Mouse (Mus musculus) ES-E14 (cell line): Measurements from ENCODE around the gene Zbtb45. TPM values are rescaled to one million over a fixed set of nuclear protein-coding genes. Genes with fewer than 3 reads are reported as not detected.
A peak's percentile ranks its signal among the peaks of the same experiment; 100 is the strongest.

ENCODE experiments used
- DNase-seq: peaks from one replicate; pipeline ENCODE4 v3.0.0-alpha.2; 2013; ENCODE audit warnings: low read depth, low spot score
- H3K27ac ChIP-seq: 2 replicates; pipeline ENCODE4 v1.5.1; 2012; ENCODE audit warnings: low read depth, mild to moderate bottlenecking, low read length, moderate library complexity, mixed read lengths; ENCODE audit not compliant: poor library complexity, insufficient read depth, severe bottlenecking
- H3K36me3 ChIP-seq: 2 replicates; pipeline ENCODE4 v1.6.1; 2012; ENCODE audit warnings: mild to moderate bottlenecking, low read length, moderate library complexity, mixed read lengths; ENCODE audit not compliant: control insufficient read depth, poor library complexity, insufficient read depth, severe bottlenecking
- H3K4me1 ChIP-seq, 2 experiments: fragments of 150-350 bp in 1 of 2; sonication (generic) in 1 of 2; 2 replicates each; pipeline ENCODE4 v1.6.1; 2012; ENCODE audit warnings: low read length in 2 of 2, mild to moderate bottlenecking in 1 of 2, mixed read lengths in 1 of 2; ENCODE audit not compliant: control insufficient read depth in 2 of 2, insufficient read depth in 2 of 2, poor library complexity in 1 of 2
- H3K4me3 ChIP-seq, 2 experiments: fragments of 150-350 bp in 1 of 2; sonication (generic) in 1 of 2; 2 replicates each; pipeline ENCODE4 v1.5.1; 2012; ENCODE audit warnings: low read length in 2 of 2, low read depth in 1 of 2, mild to moderate bottlenecking in 1 of 2, mixed read lengths in 1 of 2; ENCODE audit not compliant: insufficient read depth in 1 of 2, poor library complexity in 1 of 2, severe bottlenecking in 1 of 2
- H3K9ac ChIP-seq: 2 replicates; pipeline ENCODE4 v1.6.1; 2012; ENCODE audit warnings: low read depth, mild to moderate bottlenecking, low read length, mixed read lengths; ENCODE audit not compliant: poor library complexity, insufficient read depth, severe bottlenecking
- H3K9me3 ChIP-seq: fragments of 150-350 bp; sonication (generic); 2 replicates; pipeline ENCODE4 v1.6.1; 2012; ENCODE audit warnings: low read depth, mild to moderate bottlenecking, low read length; ENCODE audit not compliant: control insufficient read depth, insufficient read depth
- CHD2 ChIP-seq: IDR thresholded peaks from 2 replicates; pipeline ENCODE4 v1.6.1; 2014; ENCODE audit warnings: mild to moderate bottlenecking, low read depth, low read length, inconsistent platforms
- HCFC1 ChIP-seq: IDR thresholded peaks from 2 replicates; pipeline ENCODE4 v1.6.1; 2012; ENCODE audit warnings: low read length, inconsistent platforms, borderline replicate concordance; ENCODE audit not compliant: insufficient read depth
- MAFK ChIP-seq: IDR thresholded peaks from 2 replicates; pipeline ENCODE4 v1.6.1; 2014; ENCODE audit warnings: mild to moderate bottlenecking, low read depth, low read length, inconsistent platforms; ENCODE audit not compliant: insufficient read depth
- ZC3H11A ChIP-seq: IDR thresholded peaks from 2 replicates; pipeline ENCODE4 v1.6.1; 2012; ENCODE audit warnings: low read depth, mild to moderate bottlenecking, inconsistent platforms, low read length, borderline replicate concordance
- ZNF384 ChIP-seq: IDR thresholded peaks from 2 replicates; pipeline ENCODE4 v1.6.1; 2012; ENCODE audit warnings: low read depth, low read length, inconsistent platforms
- in situ Hi-C, 2 experiments: fragments of 600-800 bp; cut with MboI; formaldehyde crosslinking; loops; one replicate each; pipeline ENCODE4 v1.15.1; 2025; ENCODE audit warnings: low sequenced_read_pairs in 2 of 2, inconsistent platforms in 1 of 2; ENCODE audit not compliant: unreplicated experiment in 2 of 2
- total RNA-seq: library from RNA; depleted of rRNA; stranded (reverse); fragments of 300-350 nt; gene quantifications from 2 replicates; pipeline ENCODE4 v1.2.3, GENCODE M21; 2012

The Zbtb45 gene
- total RNA-seq, 1 experiment, result 26.7 TPM

- DNase-seq, result no peak
- in situ Hi-C loops, result no loop called here
- no peak overlapping the region for H3K27ac ChIP-seq
- no peak for TF ChIP-seq MAFK
- TF ChIP-seq HCFC1, result no peak
- TF ChIP-seq ZNF384, result no peak
- TF ChIP-seq ZC3H11A, result no peak
- no peak for TF ChIP-seq CHD2
- H3K4me3 ChIP-seq, result no peak overlapping the region
- no peaks in the 10 kb centered on the region for H3K9me3 ChIP-seq
- no peak overlapping the region for H3K9ac ChIP-seq
- H3K36me3 ChIP-seq, result peaks cover 60% of the 10 kb centered on the region
- H3K4me1 ChIP-seq, result peaks cover 0 to 15% of the 10 kb centered on the region in 2 experiments; a peak in 2 of 4 replicates
These were observed 22.7 kb upstream of the Zbtb45 start for GRCm38 (mm10) chr7:13032541-13032940.

- TF ChIP-seq ZC3H11A (no peak), ZNF384 (no peak), CHD2 (no peak; the same call in 1 of the 2 replicates)
- in situ Hi-C loops, result no loop called here
- H3K27ac ChIP-seq, result no peak overlapping the region
- H3K36me3 ChIP-seq, result peaks cover 66% of the 10 kb centered on the region
- no peak overlapping the region for H3K4me3 ChIP-seq
- no peak overlapping the region for H3K9ac ChIP-seq
- DNase-seq, result no peak
- H3K9me3 ChIP-seq, result no peaks in the 10 kb centered on the region
- peaks cover 0 to 16% of the 10 kb centered on the region in 2 experiments; a peak in 2 of 4 replicates for H3K4me1 ChIP-seq
These were observed 22.1 kb upstream of the Zbtb45 start for GRCm38 (mm10) chr7:13031983-13032382.

- DNase-seq, result no peak
- Histone ChIP-seq H3K9me3 (no peaks in the 10 kb centered on the region), H3K4me3 (no peak overlapping the region), H3K27ac (no peak overlapping the region), H3K4me1 (peaks cover 0 to 16% of the 10 kb centered on the region in 2 experiments; a peak in 2 of 4 replicates), H3K9ac (no peak overlapping the region), H3K36me3 (peaks cover 72% of the 10 kb centered on the region)
- TF ChIP-seq CHD2, result no peak
- no peak for TF ChIP-seq ZC3H11A
- TF ChIP-seq MAFK, result no peak
- in situ Hi-C loops, result no loop called here
These were observed 21.2 kb upstream of the Zbtb45 start for GRCm38 (mm10) chr7:13031069-13031468.

- no peak for DNase-seq
- Histone ChIP-seq H3K4me1 (peaks cover 0 to 9% of the 10 kb centered on the region in 2 experiments; a peak in 1 of 4 replicates), H3K4me3 (no peak overlapping the region), H3K9me3 (no peaks in the 10 kb centered on the region), H3K27ac (no peak overlapping the region; the same call in 1 of the 2 replicates), H3K9ac (no peak overlapping the region; the same call in 1 of the 2 replicates), H3K36me3 (peaks cover 73% of the 10 kb centered on the region)
- in situ Hi-C loops, result no loop called here
- TF ChIP-seq CHD2 (no peak), MAFK (no peak), ZC3H11A (no peak), ZNF384 (no peak)
These were observed 19.2 kb upstream of the Zbtb45 start for GRCm38 (mm10) chr7:13028986-13029385.

GRCm38 (mm10) chr7:13025511-13026112 lies 15.8 kb upstream of the Zbtb45 start:
- Histone ChIP-seq H3K36me3 (peaks cover 57% of the 10 kb centered on the region), H3K9ac (peak overlapping the region; percentile 97), H3K4me3 (peak overlapping the region; percentile 88 to 95), H3K4me1 (peaks cover 2 to 9% of the 10 kb centered on the region in 2 experiments; a peak in 2 of 4 replicates), H3K27ac (peak overlapping the region; percentile 97; the same call in 1 of the 2 replicates), H3K9me3 (no peaks in the 10 kb centered on the region)
- no peak for DNase-seq
- TF ChIP-seq HCFC1 (no peak), ZNF384 (no peak), MAFK (no peak), ZC3H11A (no peak), CHD2 (no peak)
- in situ Hi-C loops, result no loop called here
